Mouse (Mus musculus) midbrain, embryonic 16.5 days (tissue): ENCODE data around the gene Rgs16. TPM values are rescaled to one million over a fixed set of nuclear protein-coding genes. Genes with fewer than 3 reads are reported as not detected.
"Not testable (repeated sequence)": the region's sequence is repeated elsewhere in the genome, so short reads cannot be mapped to it uniquely, and the experiment has no call there.

ENCODE experiments used
- ATAC-seq: fragments of 200-750 bp; cut with Nextera tagmentation; 2 replicates; pipeline ENCODE4 v1.8.0; 2017; ENCODE audit warnings: moderate TSS enrichment
- H3K27ac ChIP-seq: fragments of 300-500 bp; sonication (generic); 2 replicates; pipeline ENCODE4 v1.5.1; 2014; ENCODE audit warnings: mild to moderate bottlenecking, low read length, mixed read lengths
- H3K27me3 ChIP-seq: fragments of 300-500 bp; sonication (generic); 2 replicates; pipeline ENCODE4 v1.6.1; 2014; ENCODE audit warnings: low read depth, low read length, mixed read lengths; ENCODE audit not compliant: control insufficient read depth, insufficient read depth
- H3K36me3 ChIP-seq: fragments of 300-500 bp; sonication (generic); 2 replicates; pipeline ENCODE4 v1.6.1; 2014; ENCODE audit warnings: mild to moderate bottlenecking, low read length, moderate library complexity, mixed read lengths; ENCODE audit not compliant: control insufficient read depth, insufficient read depth
- H3K4me1 ChIP-seq: fragments of 300-500 bp; sonication (generic); 2 replicates; pipeline ENCODE4 v1.6.1; 2014; ENCODE audit warnings: mild to moderate bottlenecking, low read length, mixed read lengths; ENCODE audit not compliant: control insufficient read depth, insufficient read depth
- H3K4me2 ChIP-seq: fragments of 300-500 bp; sonication (generic); 2 replicates; pipeline ENCODE4 v1.6.1; 2014; ENCODE audit warnings: mild to moderate bottlenecking, low read length, mixed read lengths
- H3K4me3 ChIP-seq: fragments of 300-500 bp; sonication (generic); 2 replicates; pipeline ENCODE4 v1.5.1; 2014; ENCODE audit warnings: low read depth, mild to moderate bottlenecking, low read length, moderate library complexity, mixed read lengths
- H3K9ac ChIP-seq: fragments of 300-500 bp; sonication (generic); 2 replicates; pipeline ENCODE4 v1.6.1; 2014; ENCODE audit warnings: low read depth, low read length, mixed read lengths
- H3K9me3 ChIP-seq: fragments of 300-500 bp; sonication (generic); replicated peaks from 2 replicates; pipeline ENCODE4 v1.6.1; 2014; ENCODE audit warnings: mild to moderate bottlenecking, low read length, mixed read lengths; ENCODE audit not compliant: control insufficient read depth, poor library complexity, severe bottlenecking
- WGBS: fragments of 180-500 bp; shearing (Covaris S2); extraction: QIAGEN DNeasy Blood & Tissue Kit; methylation state at CpG from one replicate; pipeline ENCODE4 v1.1.7; 2014; 5-methylcytosine and 5-hydroxymethylcytosine counted together
- polyA plus RNA-seq: library from polyadenylated mRNA; unstranded; fragments of >200 nt; fragmentation: Nextera tagmentation; extraction: Ambion mirVana; gene quantifications from 2 replicates; pipeline ENCODE4 v1.2.1, GENCODE M21; 2015

The Rgs16 gene
- polyA plus RNA-seq, 1 experiment from 2014 or later = 21.8 TPM

GRCm38 (mm10) chr1:153753725-153754464 lies 13.7 kb downstream of the Rgs16 start:
- H3K4me2 ChIP-seq = no peak overlapping the region
- H3K27ac ChIP-seq = no peak overlapping the region
- no peak overlapping the region for H3K4me3 ChIP-seq
- H3K9me3 ChIP-seq = no peaks in the 10 kb centered on the region; the same call in 1 of the 2 replicates
- no peaks in the 10 kb centered on the region for H3K27me3 ChIP-seq
- no peak for ATAC-seq
- H3K9ac ChIP-seq = no peak overlapping the region
- WGBS = 77% methylated on average over 25 of the region's 25 CpGs
- H3K4me1 ChIP-seq = peaks cover 21% of the 10 kb centered on the region
- H3K36me3 ChIP-seq = peaks cover 16% of the 10 kb centered on the region; the same call in 1 of the 2 replicates

GRCm38 (mm10) chr1:153764136-153764535 lies 24.0 kb downstream of the Rgs16 start:
- ATAC-seq = no peak
- no peak overlapping the region for H3K4me3 ChIP-seq
- no peaks in the 10 kb centered on the region for H3K4me1 ChIP-seq
- H3K9me3 ChIP-seq = no peaks in the 10 kb centered on the region
- 90% methylated on average over 11 of the region's 11 CpGs for WGBS
- H3K27me3 ChIP-seq = no peaks in the 10 kb centered on the region
- H3K4me2 ChIP-seq = no peak overlapping the region
- H3K27ac ChIP-seq = no peak overlapping the region
- H3K36me3 ChIP-seq = peaks cover 14% of the 10 kb centered on the region; the same call in 1 of the 2 replicates
- H3K9ac ChIP-seq = no peak overlapping the region

GRCm38 (mm10) chr1:153766298-153766697 lies 26.1 kb downstream of the Rgs16 start:
- Histone ChIP-seq H3K4me1 (no peaks in the 10 kb centered on the region), H3K4me2 (no peak overlapping the region), H3K27ac (no peak overlapping the region), H3K36me3 (peaks cover 5% of the 10 kb centered on the region; the same call in 1 of the 2 replicates), H3K9ac (no peak overlapping the region), H3K27me3 (no peaks in the 10 kb centered on the region), H3K9me3 (no peaks in the 10 kb centered on the region), H3K4me3 (no peak overlapping the region)
- 35% methylated on average over 8 of the region's 8 CpGs for WGBS
- ATAC-seq = no peak

GRCm38 (mm10) chr1:153767281-153767680 lies 27.1 kb downstream of the Rgs16 start:
- Histone ChIP-seq H3K4me2 (no peak overlapping the region), H3K9ac (no peak overlapping the region), H3K9me3 (no peaks in the 10 kb centered on the region), H3K4me3 (no peak overlapping the region), H3K27ac (no peak overlapping the region), H3K36me3 (peaks cover under 1% of the 10 kb centered on the region; the same call in 1 of the 2 replicates), H3K4me1 (no peaks in the 10 kb centered on the region), H3K27me3 (no peaks in the 10 kb centered on the region)
- no peak for ATAC-seq
- 95% methylated on average over 1 of the region's 1 CpGs for WGBS

GRCm38 (mm10) chr1:153768465-153768864 lies 28.3 kb downstream of the Rgs16 start:
- ATAC-seq = no peak
- H3K9me3 ChIP-seq = no peaks in the 10 kb centered on the region
- no peaks in the 10 kb centered on the region for H3K27me3 ChIP-seq
- H3K9ac ChIP-seq = no peak overlapping the region
- 90% methylated on average over 5 of the region's 5 CpGs for WGBS
- H3K36me3 ChIP-seq = no peaks in the 10 kb centered on the region
- no peak overlapping the region for H3K27ac ChIP-seq
- no peak overlapping the region for H3K4me2 ChIP-seq
- no peak overlapping the region for H3K4me3 ChIP-seq
- H3K4me1 ChIP-seq = no peaks in the 10 kb centered on the region

GRCm38 (mm10) chr1:153769571-153769970 lies 29.4 kb downstream of the Rgs16 start:
- WGBS = 70% methylated on average over 6 of the region's 6 CpGs
- not testable (repeated sequence) for H3K9ac ChIP-seq, H3K9me3 ChIP-seq, H3K4me3 ChIP-seq, H3K4me2 ChIP-seq, ATAC-seq, H3K27me3 ChIP-seq, H3K27ac ChIP-seq, H3K36me3 ChIP-seq, H3K4me1 ChIP-seq

- Histone ChIP-seq H3K9ac (no peak overlapping the region), H3K9me3 (no peaks in the 10 kb centered on the region), H3K27ac (no peak overlapping the region), H3K4me3 (no peak overlapping the region), H3K27me3 (no peaks in the 10 kb centered on the region), H3K36me3 (no peaks in the 10 kb centered on the region), H3K4me1 (no peaks in the 10 kb centered on the region), H3K4me2 (no peak overlapping the region)
- WGBS = 84% methylated on average over 10 of the region's 10 CpGs
- ATAC-seq = no peak
Measured at GRCm38 (mm10) chr1:153769998-153770775, 30.0 kb downstream of the Rgs16 start.

GRCm38 (mm10) chr1:153770776-153771167 lies 30.6 kb downstream of the Rgs16 start:
- no peak overlapping the region for H3K4me2 ChIP-seq
- H3K4me3 ChIP-seq = no peak overlapping the region
- H3K4me1 ChIP-seq = no peaks in the 10 kb centered on the region
- no peaks in the 10 kb centered on the region for H3K27me3 ChIP-seq
- H3K36me3 ChIP-seq = no peaks in the 10 kb centered on the region
- H3K9me3 ChIP-seq = no peaks in the 10 kb centered on the region
- WGBS = 100% methylated on average over 1 of the region's 1 CpGs
- no peak overlapping the region for H3K27ac ChIP-seq
- ATAC-seq = no peak
- no peak overlapping the region for H3K9ac ChIP-seq

GRCm38 (mm10) chr1:153775174-153775573 lies 35.0 kb downstream of the Rgs16 start:
- no peak for ATAC-seq
- Histone ChIP-seq H3K27me3 (no peaks in the 10 kb centered on the region), H3K9ac (no peak overlapping the region), H3K4me1 (no peaks in the 10 kb centered on the region), H3K9me3 (no peaks in the 10 kb centered on the region), H3K4me3 (no peak overlapping the region), H3K36me3 (no peaks in the 10 kb centered on the region), H3K4me2 (no peak overlapping the region), H3K27ac (no peak overlapping the region)
- 93% methylated on average over 6 of the region's 6 CpGs for WGBS
